Mouse (Mus musculus): ENCODE data around the gene Snx18. TPM values are rescaled to one million over a fixed set of nuclear protein-coding genes. Genes with fewer than 3 reads are reported as not detected.

Gene Snx18
- polyA plus RNA-seq, 1 experiment = 28.6 TPM

GRCm38 (mm10) chr13:113593711-113594110 lies 24.7 kb downstream of the Snx18 start:
- Histone ChIP-seq H3ac (ENCODE audit: control insufficient read depth, insufficient read length, low read depth) (no peak overlapping the region), H3K79me2 (ENCODE audit: control insufficient read depth, insufficient read depth) (peaks cover 42% of the 10 kb centered on the region), H3K4me3 (ENCODE audit: insufficient read depth, poor library complexity, severe bottlenecking) (no peak overlapping the region), H3K36me3 (ENCODE audit: control insufficient read depth, insufficient read depth) (peaks cover 62% of the 10 kb centered on the region), H3K79me3 (ENCODE audit: low read depth) (peaks cover 37% of the 10 kb centered on the region), H3K27me3 (ENCODE audit: control insufficient read depth, insufficient read depth, insufficient read length) (no peaks in the 10 kb centered on the region)
- no peak for TF ChIP-seq FOSL1 (IDR thresholded peaks at IDR 0.05; ENCODE audit: insufficient read depth, low read length, poor library complexity, severe bottlenecking)

GRCm38 (mm10) chr13:113592703-113593200 lies 25.6 kb downstream of the Snx18 start:
- TF ChIP-seq MYOG (IDR thresholded peaks at IDR 0.05; ENCODE audit: control insufficient read depth, extremely low read depth, insufficient read length) (no peak), MAX (IDR thresholded peaks at IDR 0.05) (no peak), USF1 (IDR thresholded peaks at IDR 0.05; ENCODE audit: low read depth) (no peak), CEBPB (IDR thresholded peaks at IDR 0.05; ENCODE audit: low read depth) (no peak), CTCF (IDR thresholded peaks at IDR 0.05; ENCODE audit: control insufficient read depth, insufficient read depth, insufficient read length) (no peak), FOSL1 (IDR thresholded peaks at IDR 0.05; ENCODE audit: insufficient read depth, low read length, poor library complexity, severe bottlenecking) (no peak), MYOD1 (IDR thresholded peaks at IDR 0.05; ENCODE audit: control insufficient read depth, insufficient read length, low read depth) (no peak)
- Histone ChIP-seq H3K4me3 (ENCODE audit: insufficient read depth, poor library complexity, severe bottlenecking) (no peak overlapping the region), H3K27me3 (ENCODE audit: control insufficient read depth, insufficient read depth, insufficient read length) (no peaks in the 10 kb centered on the region), H3K36me3 (ENCODE audit: control insufficient read depth, insufficient read depth) (peaks cover 53% of the 10 kb centered on the region), H3K79me2 (ENCODE audit: control insufficient read depth, insufficient read depth) (peaks cover 32% of the 10 kb centered on the region), H3ac (ENCODE audit: control insufficient read depth, insufficient read length, low read depth) (no peak overlapping the region), H3K79me3 (ENCODE audit: low read depth) (peaks cover 29% of the 10 kb centered on the region)

GRCm38 (mm10) chr13:113591336-113591735 lies 27.0 kb downstream of the Snx18 start:
- Histone ChIP-seq H3ac (ENCODE audit: control insufficient read depth, insufficient read length, low read depth) (no peak overlapping the region), H3K36me3 (ENCODE audit: control insufficient read depth, insufficient read depth) (peaks cover 53% of the 10 kb centered on the region), H3K4me3 (ENCODE audit: insufficient read depth, poor library complexity, severe bottlenecking) (no peak overlapping the region), H3K79me2 (ENCODE audit: control insufficient read depth, insufficient read depth) (peaks cover 18% of the 10 kb centered on the region), H3K27me3 (ENCODE audit: control insufficient read depth, insufficient read depth, insufficient read length) (no peaks in the 10 kb centered on the region), H3K79me3 (ENCODE audit: low read depth) (peaks cover 15% of the 10 kb centered on the region)
- TF ChIP-seq CEBPB (IDR thresholded peaks at IDR 0.05; ENCODE audit: low read depth) (no peak), MYOD1 (IDR thresholded peaks at IDR 0.05; ENCODE audit: control insufficient read depth, insufficient read length, low read depth) (no peak), FOSL1 (IDR thresholded peaks at IDR 0.05; ENCODE audit: insufficient read depth, low read length, poor library complexity, severe bottlenecking) (no peak), USF1 (IDR thresholded peaks at IDR 0.05; ENCODE audit: low read depth) (no peak), MYOG (IDR thresholded peaks at IDR 0.05; ENCODE audit: control insufficient read depth, extremely low read depth, insufficient read length) (no peak), MAX (IDR thresholded peaks at IDR 0.05) (no peak), CTCF (IDR thresholded peaks at IDR 0.05; ENCODE audit: control insufficient read depth, insufficient read depth, insufficient read length) (no peak)

- TF ChIP-seq MYOD1 (IDR thresholded peaks at IDR 0.05; ENCODE audit: control insufficient read depth, insufficient read length, low read depth) (no peak), CTCF (IDR thresholded peaks at IDR 0.05; ENCODE audit: control insufficient read depth, insufficient read depth, insufficient read length) (no peak), MAX (IDR thresholded peaks at IDR 0.05) (no peak), USF1 (IDR thresholded peaks at IDR 0.05; ENCODE audit: low read depth) (no peak), FOSL1 (IDR thresholded peaks at IDR 0.05; ENCODE audit: insufficient read depth, low read length, poor library complexity, severe bottlenecking) (no peak), MYOG (IDR thresholded peaks at IDR 0.05; ENCODE audit: control insufficient read depth, extremely low read depth, insufficient read length) (no peak), CEBPB (IDR thresholded peaks at IDR 0.05; ENCODE audit: low read depth) (no peak)
- H3K79me3 ChIP-seq (ENCODE audit: low read depth) = peaks cover 5% of the 10 kb centered on the region
- H3K79me2 ChIP-seq (ENCODE audit: control insufficient read depth, insufficient read depth) = peaks cover 7% of the 10 kb centered on the region
- H3K4me3 ChIP-seq (ENCODE audit: insufficient read depth, poor library complexity, severe bottlenecking) = no peak overlapping the region
- no peaks in the 10 kb centered on the region for H3K27me3 ChIP-seq (ENCODE audit: control insufficient read depth, insufficient read depth, insufficient read length)
- H3ac ChIP-seq (ENCODE audit: control insufficient read depth, insufficient read length, low read depth) = no peak overlapping the region
- peaks cover 49% of the 10 kb centered on the region for H3K36me3 ChIP-seq (ENCODE audit: control insufficient read depth, insufficient read depth)
Observed at GRCm38 (mm10) chr13:113590216-113590615, 28.1 kb downstream of the Snx18 start.

- no peak for TF ChIP-seq CTCF (IDR thresholded peaks at IDR 0.05; ENCODE audit: control insufficient read depth, insufficient read depth, insufficient read length)
- TF ChIP-seq FOSL1 (IDR thresholded peaks at IDR 0.05; ENCODE audit: insufficient read depth, low read length, poor library complexity, severe bottlenecking) = no peak
- TF ChIP-seq MYOG (IDR thresholded peaks at IDR 0.05; ENCODE audit: control insufficient read depth, extremely low read depth, insufficient read length) = no peak
- no peak for TF ChIP-seq MAX (IDR thresholded peaks at IDR 0.05)
- TF ChIP-seq USF1 (IDR thresholded peaks at IDR 0.05; ENCODE audit: low read depth) = no peak
- no peak for TF ChIP-seq MYOD1 (IDR thresholded peaks at IDR 0.05; ENCODE audit: control insufficient read depth, insufficient read length, low read depth)
- TF ChIP-seq CEBPB (IDR thresholded peaks at IDR 0.05; ENCODE audit: low read depth) = no peak
Observed at GRCm38 (mm10) chr13:113589499-113589898, 28.9 kb downstream of the Snx18 start.

More at GRCm38 (mm10) chr13:113589499-113589898, 28.9 kb downstream of the Snx18 start:
- Histone ChIP-seq H3ac (ENCODE audit: control insufficient read depth, insufficient read length, low read depth) (no peak overlapping the region), H3K79me2 (ENCODE audit: control insufficient read depth, insufficient read depth) (no peaks in the 10 kb centered on the region), H3K4me3 (ENCODE audit: insufficient read depth, poor library complexity, severe bottlenecking) (no peak overlapping the region), H3K79me3 (ENCODE audit: low read depth) (peaks cover 3% of the 10 kb centered on the region), H3K27me3 (ENCODE audit: control insufficient read depth, insufficient read depth, insufficient read length) (no peaks in the 10 kb centered on the region), H3K36me3 (ENCODE audit: control insufficient read depth, insufficient read depth) (peaks cover 42% of the 10 kb centered on the region)
